Mouse (Mus musculus) retina, postnatal 1 day (tissue): ENCODE measurements around the gene Nrsn2.
"Not testable (repeated sequence)": the region's sequence is repeated elsewhere in the genome, so short reads cannot be mapped to it uniquely, and the experiment has no call there.

Experiments
- DNase-seq: peaks from one replicate; pipeline ENCODE4 v3.0.0-alpha.2; 2012

Gene Nrsn2

DNA sequence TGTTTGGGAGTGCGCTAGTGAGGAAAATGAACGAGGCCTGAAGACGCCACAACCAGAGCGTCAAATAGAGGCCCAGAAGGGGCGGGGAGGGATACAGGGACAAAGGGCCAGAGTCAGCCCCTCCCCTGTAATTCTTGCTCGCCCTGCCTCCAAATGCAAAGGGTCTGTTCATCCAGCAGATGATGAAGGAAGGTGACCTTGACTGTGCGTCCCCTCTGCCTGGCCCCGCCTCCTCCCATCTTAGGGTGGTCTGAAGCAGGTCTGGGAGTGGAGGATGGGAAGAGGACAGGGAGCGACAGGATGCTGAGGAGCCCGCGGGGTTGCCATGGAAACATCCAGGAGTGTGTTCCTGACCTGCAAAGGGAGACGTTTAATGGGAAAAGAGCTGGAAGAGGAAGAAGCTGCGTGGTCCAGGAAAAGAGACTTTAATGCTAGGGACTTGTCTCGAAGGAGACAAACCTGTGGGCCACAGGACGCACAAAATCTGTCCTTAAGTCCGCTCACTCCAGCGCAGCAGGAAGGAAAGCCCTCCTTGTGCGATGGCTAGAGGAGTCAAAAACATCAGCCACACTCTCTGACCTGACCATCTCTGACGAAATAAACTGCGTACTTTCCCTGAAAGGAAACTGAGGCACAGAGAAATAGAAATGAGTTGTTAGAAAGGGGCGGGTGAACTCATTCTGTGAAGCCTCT is 640 bp downstream of the Nrsn2 start:
- peak; percentile 83 for DNase-seq

DNA sequence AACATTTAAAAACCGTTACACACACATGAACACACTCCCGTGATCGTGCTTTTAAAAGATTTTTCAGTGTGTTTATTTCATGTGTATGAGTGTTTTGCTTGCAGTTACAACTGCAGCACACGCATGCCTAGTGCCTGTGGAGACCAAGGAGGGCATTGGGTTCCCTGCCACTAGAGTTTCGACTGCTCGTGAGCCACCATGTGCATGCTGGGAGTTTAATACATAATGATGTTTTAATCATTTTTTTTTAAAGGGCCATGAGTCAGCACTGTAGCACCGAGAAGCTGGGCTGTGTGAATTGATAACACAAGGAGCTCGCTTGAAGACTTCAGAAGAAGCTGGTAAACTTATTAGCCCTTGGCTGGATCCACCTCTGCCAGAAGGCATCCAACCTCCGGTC is 2.9 kb downstream of the Nrsn2 start:
- no peak for DNase-seq

DNA sequence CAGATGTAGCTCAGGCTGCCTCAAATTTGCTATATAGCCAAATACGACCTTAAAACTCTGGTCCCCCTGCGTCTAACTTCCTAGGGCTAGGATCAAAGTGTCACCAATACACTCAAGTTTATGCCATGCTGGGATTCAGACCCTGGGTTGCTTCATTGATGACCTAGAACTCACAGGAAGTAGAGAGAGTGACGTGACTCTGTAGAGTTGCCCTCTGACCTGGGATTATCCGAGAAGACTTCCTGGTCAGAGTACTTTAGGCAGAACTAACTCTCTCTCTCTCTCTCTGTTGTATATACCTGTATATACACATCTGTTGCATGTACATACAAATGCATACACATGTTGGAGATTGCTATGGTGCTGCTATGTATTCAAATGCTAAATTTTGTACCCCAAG is 3.8 kb downstream of the Nrsn2 start:
- DNase-seq, result no peak

DNA sequence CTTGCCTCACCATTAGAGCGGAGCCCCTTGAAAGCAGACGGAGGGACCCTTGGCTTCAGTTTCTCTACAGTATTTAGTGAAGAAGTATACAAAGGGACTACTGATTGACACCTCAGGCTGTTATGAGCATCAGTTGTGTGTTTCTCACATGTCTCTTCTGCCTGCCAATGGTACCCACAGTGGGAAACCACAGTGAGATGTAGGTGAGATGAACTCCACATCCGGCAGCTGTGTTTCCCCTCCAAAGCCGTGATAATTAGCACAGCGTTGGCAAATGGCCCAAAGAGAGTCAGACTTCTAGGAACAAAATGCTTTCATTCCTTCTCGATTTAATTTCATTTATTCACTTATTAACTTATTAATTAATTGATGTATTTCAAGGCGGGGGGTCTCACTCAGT is 4.3 kb downstream of the Nrsn2 start:
- DNase-seq, result no peak

DNA sequence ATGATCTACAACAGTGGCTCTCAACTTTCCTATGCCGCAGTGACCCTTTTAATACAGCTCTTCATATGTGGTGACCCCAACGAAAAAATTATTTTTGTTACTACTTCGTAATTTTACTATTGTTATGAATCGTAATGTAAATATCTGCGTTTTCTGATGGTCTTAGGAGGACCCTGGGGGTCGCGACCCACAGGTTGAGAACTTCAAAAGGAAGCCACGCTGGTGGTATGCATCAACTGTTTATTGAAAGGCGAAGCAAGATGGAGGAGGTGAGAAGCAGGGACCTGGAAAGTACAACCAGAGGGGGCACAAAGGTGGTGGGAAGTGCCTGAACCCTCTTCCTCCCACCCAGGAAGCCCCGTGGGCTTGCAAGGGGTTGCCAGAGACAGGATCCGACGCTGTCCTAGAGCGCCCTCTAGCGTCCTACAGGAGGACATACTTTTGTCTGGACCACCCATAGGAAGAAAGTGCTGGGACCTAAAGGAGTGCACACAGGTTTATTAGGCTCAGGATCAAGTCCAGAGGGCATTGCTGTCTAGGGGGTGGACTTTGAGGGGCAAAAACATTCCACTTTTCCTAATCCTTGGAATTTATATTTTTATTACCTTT is 7.8 kb downstream of the Nrsn2 start:
- peak; percentile 85 for DNase-seq

DNA sequence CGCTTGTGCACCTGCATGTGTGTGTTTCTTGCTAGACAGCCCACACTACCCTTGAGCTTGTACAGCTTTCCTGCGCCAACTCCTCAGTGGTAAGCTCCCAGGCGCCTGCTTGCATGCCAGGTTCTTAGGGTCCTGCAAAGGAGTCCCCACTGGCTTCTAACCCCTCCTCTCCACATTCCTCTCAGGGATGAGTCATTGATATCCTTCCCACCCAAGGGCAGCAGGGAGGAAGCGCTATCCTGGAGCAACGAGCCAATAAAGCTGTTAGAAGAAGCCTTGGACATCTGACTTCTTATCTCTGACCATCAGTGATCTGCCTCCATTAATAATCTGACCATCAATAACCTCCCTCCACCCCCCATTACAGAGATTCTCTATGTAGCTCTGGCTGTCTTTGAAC is 8.5 kb downstream of the Nrsn2 start:
- no peak for DNase-seq

DNA sequence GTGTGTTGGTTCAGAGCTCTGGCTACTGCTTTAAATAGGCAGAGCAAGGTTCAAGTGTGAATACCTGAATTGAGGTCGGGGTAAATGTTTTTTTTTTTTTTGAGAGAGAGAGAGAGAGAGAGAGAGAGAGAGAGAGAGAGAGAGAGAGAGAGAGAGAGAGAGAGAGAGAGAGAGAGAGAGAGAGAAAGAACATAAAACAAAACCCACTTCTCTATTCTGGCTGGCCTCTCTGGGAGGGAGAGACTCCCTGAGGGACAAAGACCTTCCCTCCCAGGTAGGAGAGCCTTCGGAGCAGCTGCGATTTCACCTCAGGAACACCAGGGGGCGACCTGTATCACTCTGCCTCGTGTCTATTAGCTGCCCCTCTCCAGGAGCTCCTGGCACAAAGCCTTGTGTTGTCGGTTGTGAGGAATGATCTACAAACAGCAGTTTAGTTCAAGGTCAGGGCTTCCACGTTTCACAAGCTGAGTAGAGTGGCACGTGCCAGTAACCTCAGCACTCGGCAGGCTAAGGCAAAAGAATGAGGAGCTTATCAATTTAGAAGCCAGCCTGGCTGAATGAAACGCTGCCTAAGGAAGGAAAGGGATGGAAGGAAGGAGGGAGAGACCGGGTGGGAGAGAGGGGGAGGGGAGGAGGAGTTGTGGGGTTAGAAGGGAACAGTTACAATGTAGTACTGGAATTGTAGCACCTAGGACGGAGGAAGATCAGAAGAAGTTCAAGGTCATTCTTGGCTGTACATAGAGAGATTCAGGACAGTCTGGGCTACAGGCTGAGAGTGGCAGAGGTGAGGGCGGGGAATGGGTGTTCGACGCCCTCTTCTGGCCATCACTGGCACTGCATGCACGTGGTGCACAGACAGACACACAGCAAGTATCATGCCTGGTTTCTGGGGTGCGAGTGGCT is 12.9 kb downstream of the Nrsn2 start:
- peak; percentile 93 for DNase-seq

DNA sequence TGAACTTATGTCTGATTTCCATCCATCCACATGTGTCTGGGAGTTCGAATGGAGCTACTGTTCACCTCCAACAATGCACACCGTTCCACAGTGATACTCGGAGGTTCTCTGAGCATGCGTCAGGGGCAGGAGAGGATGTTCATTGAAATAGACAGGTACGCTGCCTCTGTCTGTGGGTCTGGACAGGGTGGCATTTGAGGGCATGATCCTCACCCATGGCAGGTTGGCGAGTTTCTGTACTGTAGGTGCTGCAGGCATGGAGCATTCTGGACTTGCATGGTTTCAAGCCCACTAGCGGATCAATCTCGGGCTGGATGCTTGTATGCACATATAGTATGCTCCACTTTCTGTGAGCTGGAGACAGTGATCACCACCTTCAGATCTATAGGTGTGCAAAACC is 15.2 kb downstream of the Nrsn2 start:
- DNase-seq, result no peak

DNA sequence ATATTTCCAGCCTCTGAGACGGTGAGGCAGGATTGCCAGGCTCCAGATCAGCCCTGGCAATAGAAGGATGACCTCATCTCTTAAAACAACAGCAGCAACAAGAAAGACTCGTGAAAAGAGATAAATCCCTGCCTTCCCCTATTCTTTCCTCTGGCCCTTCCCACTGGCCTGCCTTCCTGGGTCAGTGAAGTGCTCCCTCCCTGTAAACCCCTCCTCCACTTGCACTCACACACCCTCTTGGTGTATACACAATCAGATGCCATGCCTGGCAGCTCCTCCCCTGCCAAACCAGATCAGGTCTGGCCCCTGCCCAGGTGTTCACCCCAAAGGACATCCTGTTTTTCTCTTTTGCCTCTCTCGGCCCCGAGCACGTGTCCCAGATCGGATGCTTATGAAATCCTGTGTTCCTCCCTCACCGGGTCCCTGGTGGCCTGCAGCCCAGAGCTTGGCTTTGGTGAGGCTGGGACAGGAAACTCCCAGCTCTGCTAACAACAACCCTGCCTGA is 16.1 kb downstream of the Nrsn2 start:
- no peak for DNase-seq

DNA sequence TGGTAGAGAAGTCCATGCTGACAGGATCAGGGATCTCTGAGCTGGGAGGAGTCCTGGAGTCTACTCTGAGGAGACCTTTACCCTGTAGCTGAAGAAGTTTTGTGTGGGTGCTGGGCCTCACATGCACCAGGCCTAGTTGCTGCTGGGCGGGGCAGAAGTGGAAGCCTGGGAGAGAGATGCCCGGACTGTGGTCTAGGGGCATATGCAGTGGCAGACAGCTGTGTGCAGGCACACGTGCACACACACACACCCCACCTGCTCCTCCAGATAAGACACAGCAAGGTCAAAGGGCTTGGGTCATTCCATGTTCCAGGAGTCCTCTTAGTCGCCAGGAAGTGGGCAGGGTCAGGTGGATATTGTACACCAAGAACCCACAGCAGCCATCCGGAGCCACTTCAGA is 16.8 kb downstream of the Nrsn2 start:
- DNase-seq, result no peak

DNA sequence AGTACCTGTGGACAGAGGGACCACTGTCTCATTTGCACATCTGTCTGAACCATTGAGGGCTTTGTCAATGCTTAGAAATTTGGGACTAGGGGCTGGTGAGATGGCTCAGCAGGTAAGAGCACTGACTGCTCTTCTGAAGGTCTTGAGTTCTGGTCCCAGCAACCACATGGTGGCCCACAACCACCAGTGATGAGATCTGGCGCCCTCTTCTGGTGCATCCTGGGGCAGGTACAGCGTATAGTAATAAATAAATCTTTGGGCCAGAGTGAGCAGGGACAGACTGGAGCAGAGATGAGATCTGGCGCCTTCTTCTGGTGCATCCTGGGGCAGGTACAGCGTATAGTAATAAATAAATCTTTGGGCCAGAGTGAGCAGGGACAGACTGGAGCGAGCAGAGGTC is 17.5 kb downstream of the Nrsn2 start:
- DNase-seq, result not testable (repeated sequence)

DNA sequence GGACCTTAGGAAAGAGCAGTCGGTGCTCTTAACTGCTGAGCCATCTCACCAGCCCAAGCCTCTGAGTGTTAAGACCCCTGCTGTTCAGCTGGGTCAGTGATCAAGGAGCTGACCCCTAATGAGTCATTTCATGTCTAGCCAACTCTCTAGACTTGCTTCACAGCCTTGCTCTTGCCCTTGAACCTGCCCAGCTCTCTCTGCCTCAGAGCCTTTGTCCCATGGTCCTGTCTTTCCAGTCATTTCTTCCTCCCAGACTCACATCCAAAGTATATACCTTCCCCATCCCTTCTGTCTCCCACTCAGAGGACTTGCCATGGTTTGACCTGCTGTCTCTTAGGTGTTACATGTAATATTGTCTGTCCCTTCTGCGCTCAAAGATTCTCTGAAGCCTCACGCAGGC is 19.2 kb downstream of the Nrsn2 start:
- no peak for DNase-seq

DNA sequence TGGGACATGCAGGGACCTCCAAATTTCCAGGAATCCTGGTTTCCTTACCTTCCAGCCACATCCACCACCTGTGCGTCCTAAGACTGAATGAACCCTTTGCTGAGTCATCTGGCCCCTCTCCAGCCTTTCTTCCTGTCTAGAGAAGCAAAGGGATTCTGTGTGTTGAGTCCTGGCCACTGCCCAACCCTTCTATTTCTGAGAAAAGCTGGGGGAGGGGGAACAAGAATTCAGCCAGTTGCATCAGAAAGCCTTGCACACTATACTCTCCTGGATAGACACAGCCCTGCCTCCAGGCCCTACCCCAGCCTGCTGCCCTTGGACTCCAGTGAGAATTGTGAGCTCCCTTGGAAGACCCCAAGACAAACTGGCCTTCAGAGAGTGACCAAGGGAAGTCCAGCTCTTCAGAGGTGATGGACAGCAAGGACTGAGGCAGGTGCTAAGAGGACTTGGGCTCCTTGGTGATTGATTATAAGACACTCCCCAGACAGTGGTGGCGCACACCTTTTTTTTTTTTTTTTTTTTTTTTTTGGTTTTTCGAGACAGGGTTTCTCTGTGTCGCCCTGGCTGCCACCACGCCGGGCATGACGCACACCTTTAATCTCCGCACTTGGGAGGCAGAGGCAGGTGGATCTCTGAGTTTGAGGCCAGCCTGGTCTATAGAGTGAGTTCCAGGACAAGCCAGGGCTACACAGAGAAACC is 26.4 kb downstream of the Nrsn2 start:
- DNase-seq, result no peak

DNA sequence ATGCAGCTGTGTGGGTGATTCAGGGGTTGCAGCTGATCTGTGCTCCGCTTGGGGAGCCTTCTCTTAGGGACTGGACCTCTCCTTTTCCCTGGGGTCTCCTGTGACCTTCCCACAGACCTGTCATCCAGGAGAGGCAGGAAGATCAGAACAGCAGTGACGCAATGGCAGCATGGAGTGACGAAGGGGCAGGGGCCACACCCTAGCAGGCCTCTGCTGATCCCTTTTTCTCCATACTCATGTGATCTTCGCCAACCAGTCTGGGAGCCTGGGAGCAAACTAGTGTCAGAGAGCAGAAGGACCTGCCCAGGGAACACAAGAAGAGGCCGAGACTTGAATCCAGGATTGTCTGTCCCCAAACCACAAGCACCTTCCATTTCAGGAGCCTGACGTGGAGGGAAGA is 27.2 kb downstream of the Nrsn2 start:
- DNase-seq, result no peak

DNA sequence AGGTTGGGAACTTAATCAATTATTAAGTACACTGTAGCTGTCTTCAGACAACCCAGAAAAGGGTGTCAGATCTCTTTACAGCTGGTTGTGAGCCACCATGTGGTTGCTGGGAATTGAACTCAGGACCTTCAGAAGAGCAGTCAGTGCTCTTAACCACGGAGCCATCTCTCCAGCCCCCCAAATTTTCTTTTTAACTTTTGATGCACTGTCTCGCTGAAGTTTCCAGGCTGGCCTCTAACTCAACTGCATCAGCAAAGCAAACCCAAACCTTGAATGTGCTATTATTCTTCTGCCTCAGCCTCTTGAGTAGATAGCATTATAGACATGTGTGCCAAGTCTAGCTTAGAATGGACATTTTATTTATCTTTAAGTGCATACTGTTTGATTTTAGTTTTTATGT is 28.7 kb downstream of the Nrsn2 start:
- DNase-seq, result no peak

DNA sequence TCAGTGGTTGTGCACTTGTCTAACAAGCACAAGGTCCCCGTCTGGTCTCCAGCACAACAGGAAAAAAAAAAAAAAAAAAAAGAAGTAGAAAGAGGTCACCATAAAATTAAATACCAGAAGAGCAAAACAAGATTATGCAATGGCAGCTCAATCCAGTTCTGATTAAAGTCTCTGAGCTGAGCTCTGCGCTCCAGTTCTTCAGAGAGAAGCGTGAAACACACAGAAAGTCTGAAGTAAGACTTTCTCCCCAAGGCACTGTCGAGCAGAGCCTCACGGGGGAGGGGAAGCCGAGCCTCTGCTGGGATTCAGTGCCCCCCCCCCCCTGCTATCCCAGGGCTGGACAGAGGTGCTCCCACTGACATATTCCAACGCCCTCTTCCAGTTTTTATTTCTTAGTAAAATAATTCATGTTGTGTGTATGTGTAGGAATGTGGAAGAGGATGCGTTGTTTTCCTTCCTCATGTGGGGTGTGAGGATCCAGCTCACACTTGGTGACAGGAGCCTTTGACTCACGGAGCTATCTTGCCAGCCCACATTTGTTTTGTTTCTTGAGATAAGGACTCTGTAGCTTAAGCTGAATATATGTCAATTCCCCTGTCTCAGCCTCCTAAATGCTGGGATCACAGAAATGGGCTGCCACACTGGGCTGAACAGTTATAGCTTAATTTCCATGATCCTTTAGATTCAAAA is 29.5 kb downstream of the Nrsn2 start:
- no peak for DNase-seq

DNA sequence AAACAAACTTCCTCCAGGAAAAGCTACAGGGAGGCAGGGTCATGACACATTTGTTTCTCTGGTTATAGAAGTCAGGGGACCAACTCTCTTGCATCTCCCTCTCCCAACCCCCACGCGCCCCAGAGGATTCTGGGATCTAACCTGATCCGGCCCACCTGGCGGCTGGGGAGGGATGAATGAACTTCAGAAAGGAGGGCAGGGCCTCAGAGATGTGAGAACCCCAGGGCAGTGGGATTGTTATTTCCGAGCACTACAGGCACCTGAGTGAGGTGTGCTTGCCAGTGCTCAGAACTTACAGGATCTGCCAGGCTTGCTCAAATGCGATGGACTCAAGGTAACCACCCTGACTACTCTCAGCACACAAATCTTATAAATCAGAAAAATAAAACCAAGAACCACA is 31.0 kb downstream of the Nrsn2 start:
- no peak for DNase-seq

DNA sequence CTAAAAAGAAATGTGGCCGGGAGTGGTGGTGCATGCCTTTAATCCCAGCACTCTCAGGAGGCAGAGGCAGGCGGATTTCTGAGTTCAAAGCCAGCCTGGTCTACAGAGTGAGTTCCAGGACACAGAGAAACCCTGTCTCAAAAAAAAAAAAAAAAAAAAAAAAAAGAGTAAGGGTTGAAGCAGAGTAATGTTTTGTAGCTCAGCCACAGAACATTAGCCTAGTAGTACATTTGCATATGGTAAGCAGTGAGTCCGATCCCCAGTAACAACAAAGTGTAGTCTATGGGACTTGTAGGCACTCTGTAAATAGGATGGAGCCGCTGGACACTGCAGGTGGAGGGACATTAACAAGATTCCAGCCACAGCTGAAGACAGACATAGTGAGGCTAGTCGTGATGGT is 31.5 kb downstream of the Nrsn2 start:
- DNase-seq, result no peak

DNA sequence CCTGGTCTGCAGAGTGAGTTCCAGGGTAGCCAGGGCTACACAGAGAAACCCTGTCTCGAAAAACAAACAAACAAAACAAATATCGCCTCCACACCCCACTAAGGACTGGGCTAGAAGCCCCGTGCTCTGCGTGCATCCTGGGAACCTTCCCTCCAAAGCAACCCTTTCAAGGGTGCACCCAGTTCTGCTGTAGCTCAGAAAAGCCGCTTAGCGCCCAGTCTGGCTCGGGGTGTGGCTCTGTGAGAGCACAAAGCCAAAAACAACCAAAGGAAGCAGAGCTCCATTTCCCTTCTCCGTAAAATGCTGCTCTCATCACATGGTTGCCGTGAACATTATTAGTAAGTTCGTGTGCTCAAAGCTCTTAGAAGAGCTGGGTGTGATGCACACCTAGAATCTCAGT is 32.1 kb downstream of the Nrsn2 start:
- DNase-seq, result peak; percentile 28

DNA sequence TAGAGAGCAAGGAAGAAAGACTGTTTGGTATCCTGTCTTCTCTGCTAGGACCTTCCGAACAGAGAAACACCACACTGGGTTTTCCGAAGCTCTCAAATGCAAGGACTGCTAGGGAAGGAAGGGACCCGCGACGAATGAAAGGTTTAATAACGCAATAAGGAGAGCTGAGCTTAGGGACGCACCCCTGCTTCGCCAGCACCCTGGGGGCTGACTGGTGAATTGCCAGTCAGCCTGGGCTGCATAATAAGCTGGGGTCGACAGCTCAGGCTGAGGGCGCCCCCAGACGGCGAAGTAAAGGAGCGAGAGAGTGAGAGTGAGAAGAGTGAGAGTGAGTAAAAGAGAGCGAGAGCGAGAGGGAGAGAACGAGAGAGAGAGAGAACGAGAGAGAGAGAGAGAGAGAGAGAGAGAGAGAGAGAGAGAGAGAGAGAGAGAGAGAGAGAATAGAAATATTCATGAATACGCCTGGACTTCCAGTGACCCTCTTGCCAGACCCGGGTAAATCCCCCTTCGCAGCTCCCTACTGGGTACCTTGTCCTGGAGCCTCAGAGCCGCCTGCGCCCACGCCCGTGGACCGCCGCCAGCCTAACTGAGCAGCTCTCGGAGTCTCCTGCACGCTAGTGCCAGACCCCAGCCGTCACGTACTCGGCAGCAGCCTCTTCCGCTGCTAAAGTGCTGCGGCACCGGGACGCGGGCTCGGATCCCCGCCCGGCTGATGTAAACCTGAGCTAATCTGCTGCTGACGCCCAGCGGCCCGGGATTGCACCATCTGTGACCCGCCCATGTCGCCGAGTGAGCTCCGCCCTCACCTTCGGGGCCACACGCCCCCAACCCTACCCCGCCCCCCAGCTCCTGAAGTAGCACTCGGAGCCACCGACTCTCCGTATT is 32.9 kb downstream of the Nrsn2 start, which contains the start of gene Trib3:
Trib3 (minus strand) TSS at position 704 of the 885 bp plus-strand sequence.
- DNase-seq, result peak; percentile 89

DNA sequence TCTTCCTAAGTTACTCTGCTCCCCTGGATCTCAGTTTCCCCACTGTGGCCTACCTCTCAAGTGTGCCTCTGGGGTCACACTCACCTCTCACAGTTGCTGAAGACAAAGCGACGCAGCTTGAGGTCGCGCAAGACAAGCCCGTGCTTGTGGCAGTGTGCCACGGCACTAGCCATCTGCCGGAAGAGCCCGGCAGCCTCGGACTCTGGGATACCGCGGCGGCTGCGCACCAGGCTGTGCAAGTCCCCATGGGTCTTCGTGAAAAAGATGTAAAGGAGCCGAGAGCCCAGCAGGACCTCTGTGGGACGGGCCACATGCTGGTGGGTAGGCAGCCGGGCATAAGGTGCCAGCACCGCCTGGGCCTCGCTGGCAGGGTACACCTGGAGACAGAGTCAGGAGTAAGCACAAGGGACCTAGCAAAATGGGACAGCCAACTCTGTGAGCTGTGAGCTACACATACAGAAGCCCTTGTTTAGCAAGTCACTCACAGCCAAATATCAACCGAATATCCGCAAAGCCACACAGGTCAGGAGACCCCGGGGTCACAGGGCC is 36.7 kb downstream of the Nrsn2 start:
- no peak for DNase-seq
